Mouse (Mus musculus) small intestine, adult 2 months (tissue): ENCODE results near the gene Rgmb. TPM values are rescaled to one million over a fixed set of nuclear protein-coding genes. Genes with fewer than 3 reads are reported as not detected.

ENCODE experiments used
- H3K27ac ChIP-seq: fragments of 200-500 bp; 2 replicates; pipeline ENCODE4 v1.5.1; 2012; ENCODE audit warnings: low read depth, low read length, control low read depth, inconsistent platforms; ENCODE audit not compliant: insufficient read depth
- H3K27me3 ChIP-seq: fragments of 200-500 bp; 2 replicates; pipeline ENCODE4 v1.6.1; 2012; ENCODE audit warnings: mild to moderate bottlenecking, moderate library complexity, low read length, inconsistent platforms; ENCODE audit not compliant: control insufficient read depth, insufficient read depth
- H3K36me3 ChIP-seq: fragments of 200-500 bp; 2 replicates; pipeline ENCODE4 v1.6.1; 2012; ENCODE audit warnings: mild to moderate bottlenecking, low read length, control low read depth, inconsistent platforms; ENCODE audit not compliant: control insufficient read depth, insufficient read depth
- H3K4me1 ChIP-seq: fragments of 200-500 bp; 2 replicates; pipeline ENCODE4 v1.6.1; 2012; ENCODE audit warnings: low read length, inconsistent platforms, mixed read lengths; ENCODE audit not compliant: control insufficient read depth, insufficient read depth, insufficient read length
- H3K4me3 ChIP-seq: fragments of 200-500 bp; 2 replicates; pipeline ENCODE4 v1.5.1; 2012; ENCODE audit warnings: low read depth, mild to moderate bottlenecking, control low read depth, inconsistent platforms, low read length, moderate library complexity
- CTCF ChIP-seq: fragments of 200-500 bp; IDR thresholded peaks from 2 replicates; pipeline ENCODE4 v1.5.1; 2012; ENCODE audit warnings: low read depth, mild to moderate bottlenecking, control low read depth, inconsistent platforms, low read length, moderate library complexity, mixed read lengths; ENCODE audit not compliant: insufficient replicate concordance, insufficient read length; ENCODE audit errors: extremely low read depth
- POLR2A ChIP-seq: fragments of 200-500 bp; IDR thresholded peaks from 2 replicates; pipeline ENCODE4 v1.6.1; 2012; ENCODE audit warnings: low read depth, mild to moderate bottlenecking, control low read depth, inconsistent platforms, low read length, moderate library complexity
- WGBS: fragments of 180-500 bp; shearing (Covaris S2); methylation state at CpG from one replicate; pipeline ENCODE4 v1.1.7; 2018; 5-methylcytosine and 5-hydroxymethylcytosine counted together
- polyA plus RNA-seq: library from polyadenylated mRNA; depleted of rRNA; stranded (reverse); fragments of >200 nt; gene quantifications from 2 replicates; pipeline ENCODE4 v1.2.3, GENCODE M21; 2012

Rgmb gene
- polyA plus RNA-seq, 1 experiment, result 97.5 TPM

- no peak overlapping the region for H3K27ac ChIP-seq
- TF ChIP-seq CTCF, result no peak
- TF ChIP-seq POLR2A, result no peak
- WGBS, result 90% methylated on average over 2 of the region's 2 CpGs
- H3K4me3 ChIP-seq, result no peak overlapping the region
- no peaks in the 10 kb centered on the region for H3K4me1 ChIP-seq
- no peaks in the 10 kb centered on the region for H3K27me3 ChIP-seq
- H3K36me3 ChIP-seq, result no peaks in the 10 kb centered on the region
Observed at GRCm38 (mm10) chr17:15841425-15841824, 10.6 kb upstream of the Rgmb start.

GRCm38 (mm10) chr17:15832398-15832797 lies 1.6 kb upstream of the Rgmb start:
- no peak for TF ChIP-seq CTCF
- no peak for TF ChIP-seq POLR2A
- Histone ChIP-seq H3K4me1 (peaks cover 2% of the 10 kb centered on the region), H3K4me3 (no peak overlapping the region), H3K27me3 (no peaks in the 10 kb centered on the region), H3K36me3 (no peaks in the 10 kb centered on the region), H3K27ac (no peak overlapping the region)
- WGBS, result 69% methylated on average over 5 of the region's 5 CpGs

- Histone ChIP-seq H3K4me3 (no peak overlapping the region), H3K27ac (no peak overlapping the region), H3K4me1 (peaks cover 2% of the 10 kb centered on the region), H3K36me3 (no peaks in the 10 kb centered on the region), H3K27me3 (no peaks in the 10 kb centered on the region)
- TF ChIP-seq POLR2A (no peak), CTCF (no peak)
- WGBS, result 12% methylated on average over 8 of the region's 8 CpGs
Observed at GRCm38 (mm10) chr17:15831810-15832209, 971 bp upstream of the Rgmb start.

- TF ChIP-seq CTCF (no peak), POLR2A (no peak)
- H3K4me3 ChIP-seq, result peak overlapping the region; percentile 81
- WGBS, result 2% methylated on average over 34 of the region's 34 CpGs
- H3K36me3 ChIP-seq, result no peaks in the 10 kb centered on the region
- no peaks in the 10 kb centered on the region for H3K27me3 ChIP-seq
- H3K4me1 ChIP-seq, result peaks cover 2% of the 10 kb centered on the region
- peak overlapping the region; percentile 78 for H3K27ac ChIP-seq
Observed at GRCm38 (mm10) chr17:15830171-15830765, 571 bp downstream of the Rgmb start.

- TF ChIP-seq CTCF (no peak), POLR2A (0 out of 2 replicates have a peak, but pooled peaks have one; percentile 9)
- no peaks in the 10 kb centered on the region for H3K36me3 ChIP-seq
- no peaks in the 10 kb centered on the region for H3K27me3 ChIP-seq
- peak overlapping the region; percentile 81 for H3K4me3 ChIP-seq
- H3K4me1 ChIP-seq, result peaks cover 2% of the 10 kb centered on the region
- 2% methylated on average over 20 of the region's 20 CpGs for WGBS
- peak overlapping the region; percentile 78 for H3K27ac ChIP-seq
Observed at GRCm38 (mm10) chr17:15829198-15830170, 1.4 kb downstream of the Rgmb start.

GRCm38 (mm10) chr17:15828131-15828917 lies 2.5 kb downstream of the Rgmb start:
- Histone ChIP-seq H3K36me3 (no peaks in the 10 kb centered on the region), H3K4me1 (peaks cover 2% of the 10 kb centered on the region), H3K27ac (no peak overlapping the region), H3K4me3 (peak overlapping the region; percentile 30; the same call in 1 of the 2 replicates), H3K27me3 (no peaks in the 10 kb centered on the region)
- WGBS, result 11% methylated on average over 8 of the region's 8 CpGs
- no peak for TF ChIP-seq POLR2A
- no peak for TF ChIP-seq CTCF

GRCm38 (mm10) chr17:15826928-15827327 lies 3.9 kb downstream of the Rgmb start:
- Histone ChIP-seq H3K4me1 (peaks cover 2% of the 10 kb centered on the region), H3K27ac (peak overlapping the region; percentile 99), H3K4me3 (peak overlapping the region; percentile 90), H3K36me3 (no peaks in the 10 kb centered on the region), H3K27me3 (no peaks in the 10 kb centered on the region)
- WGBS, result under 1% methylated on average over 18 of the region's 18 CpGs
- TF ChIP-seq CTCF (no peak), POLR2A (no peak; the same call in 1 of the 2 replicates)
